In genomic region chr12:80246505-80246904, GRCm38 (mm10) we compare ENCODE assay signal across 13 mouse cellular contexts. TPM values are rescaled to one million over a fixed set of nuclear protein-coding genes. Genes with fewer than 3 reads are reported as not detected.
DNase-seq lines count a peak whose midpoint lies in the region; ATAC-seq and TF ChIP-seq lines count a peak whose summit lies in the region.
"Had no signal": no experiment of that assay in that cellular context is flagged by ENCODE, and none has a peak within 500 bp of the region (broad histone marks: within the 10 kb centered on the region; RNA-seq: fewer than 3 reads in every experiment).

No protein-coding gene starts in this region.

- no peaks in the 10 kb centered on the region for H3K9me3 ChIP-seq in heart, embryonic 11.5 days (replicated peaks; ENCODE audit: control insufficient read depth, low read length)
- H3K9me3 ChIP-seq in lung, embryonic 16.5 days (ENCODE audit: control insufficient read depth, low read length) = no peaks in the 10 kb centered on the region
- H3K9me3 ChIP-seq: hindbrain, embryonic 10.5 days; stomach, embryonic 15.5 days had no signal

- TF ChIP-seq POLR2A in lung, adult 2 months (IDR thresholded peaks at IDR 0.05; ENCODE audit: borderline replicate concordance, extremely low read depth, low read depth, low read length) = no peak
- no peak for TF ChIP-seq POLR2A in embryonic fibroblast, embryonic 13.5 days (IDR thresholded peaks at IDR 0.05; ENCODE audit: low read depth, low read length)

- no peak overlapping the region for H3K4me3 ChIP-seq in heart, embryonic 11.5 days (ENCODE audit: low read depth, low read length)
- no peak overlapping the region for H3K4me3 ChIP-seq in lung, embryonic 16.5 days (ENCODE audit: low read length)
- no peak overlapping the region for H3K4me3 ChIP-seq in lung, adult 2 months (replicated peaks; ENCODE audit: extremely low read depth, low read depth, low read length)
- H3K4me3 ChIP-seq in embryonic fibroblast, embryonic 13.5 days (ENCODE audit: insufficient read depth, low read length) = no peak overlapping the region
- H3K4me3 ChIP-seq: hindbrain, embryonic 10.5 days; stomach, embryonic 15.5 days had no signal

- no peaks in the 10 kb centered on the region for H3K36me3 ChIP-seq in heart, embryonic 11.5 days (ENCODE audit: control insufficient read depth, insufficient read depth, low read length)
- H3K36me3 ChIP-seq in lung, embryonic 16.5 days (ENCODE audit: control insufficient read depth, insufficient read depth, low read length) = no peaks in the 10 kb centered on the region
- H3K36me3 ChIP-seq: hindbrain, embryonic 10.5 days; stomach, embryonic 15.5 days had no signal

- no peak overlapping the region for H3K4me2 ChIP-seq in heart, embryonic 11.5 days
- no peak overlapping the region for H3K4me2 ChIP-seq in lung, embryonic 16.5 days (ENCODE audit: low read depth, low read length)
- H3K4me2 ChIP-seq: stomach, embryonic 15.5 days had no signal

- H3K4me1 ChIP-seq in heart, embryonic 11.5 days (ENCODE audit: control insufficient read depth, insufficient read depth, low read length) = peaks cover 77% of the 10 kb centered on the region
- H3K4me1 ChIP-seq in lung, embryonic 16.5 days (replicated peaks; ENCODE audit: control insufficient read depth, insufficient read depth, low read length) = peaks cover 88% of the 10 kb centered on the region
- H3K4me1 ChIP-seq in lung, adult 2 months (ENCODE audit: control insufficient read depth, insufficient read depth, low read length) = peaks cover 40% of the 10 kb centered on the region
- peaks cover 46% of the 10 kb centered on the region for H3K4me1 ChIP-seq in embryonic fibroblast, embryonic 13.5 days (ENCODE audit: control insufficient read depth, insufficient read depth, low read length)

- no peaks in the 10 kb centered on the region for H3K27me3 ChIP-seq in heart, embryonic 11.5 days (ENCODE audit: control insufficient read depth, insufficient read depth, low read length)
- no peaks in the 10 kb centered on the region for H3K27me3 ChIP-seq in lung, embryonic 16.5 days (ENCODE audit: control insufficient read depth, insufficient read depth, low read depth, low read length)
- H3K27me3 ChIP-seq: stomach, embryonic 15.5 days had no signal

- DNase-seq in heart, adult 8-10 months (ENCODE audit: low spot score) = peak; percentile 44
- DNase-seq in lung, adult 2 months = no peak
- DNase-seq in kidney, postnatal 14 days = peak; percentile 41
- no peak for DNase-seq in layer of hippocampus, postnatal 36 days
- DNase-seq in layer of hippocampus, adult 9-11 months = no peak
- DNase-seq: cerebellum, adult 11-12 months; right cerebral cortex, postnatal 14 days; thymus, postnatal 36 days had no signal

- H3K27ac ChIP-seq in heart, embryonic 11.5 days (ENCODE audit: low read depth, low read length) = no peak overlapping the region
- H3K27ac ChIP-seq in lung, embryonic 16.5 days (ENCODE audit: low read length) = peak overlapping the region; percentile 3; the same call in 1 of the 2 replicates
- peak overlapping the region; percentile 7; the same call in 1 of the 2 replicates for H3K27ac ChIP-seq in embryonic fibroblast, embryonic 13.5 days (ENCODE audit: insufficient read depth, low read length)
- H3K27ac ChIP-seq: hindbrain, embryonic 10.5 days; stomach, embryonic 15.5 days had no signal

- no peak for ATAC-seq in heart, embryonic 11.5 days (replicated peaks; ENCODE audit: insufficient number of reproducible peaks, low FRiP score, low TSS enrichment)
- peak; percentile 34 for ATAC-seq in lung, embryonic 16.5 days (ENCODE audit: low read depth)

- TF ChIP-seq CTCF in lung, adult 2 months (IDR thresholded peaks at IDR 0.05; ENCODE audit: insufficient read depth, low read length) = no peak
- no peak for TF ChIP-seq CTCF in embryonic fibroblast, embryonic 13.5 days (IDR thresholded peaks at IDR 0.05; ENCODE audit: borderline replicate concordance, insufficient read depth, low read length)

- H3K9ac ChIP-seq in heart, embryonic 11.5 days (ENCODE audit: low read depth, low read length) = no peak overlapping the region
- no peak overlapping the region for H3K9ac ChIP-seq in lung, embryonic 16.5 days (ENCODE audit: low read length)
- H3K9ac ChIP-seq: stomach, embryonic 15.5 days had no signal

- 51% methylated on average over 2 of the region's 2 CpGs for WGBS in heart, embryonic 11.5 days (ENCODE audit: insufficient replicate concordance)
- WGBS in lung, embryonic 16.5 days = 15% methylated on average over 2 of the region's 2 CpGs
- 20% methylated on average over 2 of the region's 2 CpGs for WGBS in lung, adult 2 months

RNA-seq across cellular contexts. Expression of gene Actn1, which starts 13.7 kb away (rescaled TPM):
- total RNA-seq in heart, adult 8-10 months (2022) = 10 to 100 TPM; 22.6 to 26.7 (median 26.0) TPM
- 53.2 and 54.1 TPM in 2 replicates for polyA plus RNA-seq in heart, embryonic 11.5 days (2014; fragmentation: Nextera tagmentation; extraction: Ambion mirVana)
- polyA plus RNA-seq in lung, embryonic 16.5 days (2015; fragmentation: Nextera tagmentation; extraction: Ambion mirVana) = 49.2 and 49.9 TPM in 2 replicates
- 74.9 and 95.5 TPM in 2 replicates for polyA plus RNA-seq in lung, adult 2 months (2012; rRNA removed)
- 488 and 794 TPM in 2 replicates for polyA plus RNA-seq in embryonic fibroblast, embryonic 13.5 days (2011; ENCODE audit: insufficient read length, low read depth, missing spikeins)
- 100 to 1,000 TPM in 1 of 2 experiments, 10 to 100 TPM in 1; 97.5 to 106 TPM for total RNA-seq in layer of hippocampus, postnatal 36 days (2021)

Comparison
In these comparisons a context has a peak if more than half of its experiments do, and no peak if none do; other contexts are left out.
1. DNase-seq: peak in heart, adult 8-10 months (single experiment) and kidney, postnatal 14 days (single experiment); none in lung, adult 2 months (single experiment), layer of hippocampus, postnatal 36 days (0 of 2) and layer of hippocampus, adult 9-11 months (single experiment).